Mouse (Mus musculus) kidney, postnatal 14 days (tissue): Measurements from ENCODE around the gene Zc3h12a.

ENCODE experiments used
- DNase-seq: peaks from one replicate; pipeline ENCODE4 v3.0.0; 2022; ENCODE audit warnings: mixed read lengths

Zc3h12a gene

DNA sequence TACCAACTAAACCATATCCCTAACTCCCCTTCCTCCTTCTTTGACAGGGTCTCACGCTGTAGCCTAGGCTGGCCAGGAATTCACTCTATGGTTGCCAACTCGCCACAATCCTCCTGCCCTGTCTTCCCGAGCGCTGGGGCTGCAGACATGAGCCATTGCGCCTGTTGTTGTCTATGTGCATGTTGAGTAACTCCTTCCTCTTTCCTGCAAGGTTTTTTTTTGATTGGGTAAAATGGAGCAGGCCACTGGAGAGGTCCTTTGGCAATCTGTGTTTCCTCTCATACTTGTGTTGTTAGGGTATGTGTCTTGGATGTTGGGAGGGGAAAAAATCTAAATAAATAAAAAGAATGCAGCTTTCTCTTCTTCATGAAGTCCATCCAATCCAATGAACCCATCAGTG lies 16.6 kb upstream of the Zc3h12a start:
- DNase-seq = no peak

DNA sequence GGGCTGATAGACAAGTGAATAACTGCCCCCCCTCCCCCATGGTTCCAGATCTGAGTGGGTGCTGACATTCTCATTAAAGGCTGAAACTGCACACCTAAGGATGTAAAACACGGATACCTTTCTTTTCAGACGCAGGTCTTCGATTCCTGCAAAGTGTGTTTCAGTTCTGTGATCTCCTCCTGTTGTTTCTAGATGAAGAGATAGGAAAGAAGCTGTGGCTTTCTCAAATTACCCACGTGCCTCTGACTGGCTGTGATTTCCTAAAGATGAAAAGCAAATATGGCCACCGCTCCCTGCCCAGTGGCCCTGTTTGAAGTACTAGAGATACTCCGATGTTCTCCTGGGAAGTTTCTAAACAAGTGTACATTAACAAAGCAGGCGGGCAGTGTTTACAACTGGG lies 10.7 kb upstream of the Zc3h12a start:
- no peak for DNase-seq

DNA sequence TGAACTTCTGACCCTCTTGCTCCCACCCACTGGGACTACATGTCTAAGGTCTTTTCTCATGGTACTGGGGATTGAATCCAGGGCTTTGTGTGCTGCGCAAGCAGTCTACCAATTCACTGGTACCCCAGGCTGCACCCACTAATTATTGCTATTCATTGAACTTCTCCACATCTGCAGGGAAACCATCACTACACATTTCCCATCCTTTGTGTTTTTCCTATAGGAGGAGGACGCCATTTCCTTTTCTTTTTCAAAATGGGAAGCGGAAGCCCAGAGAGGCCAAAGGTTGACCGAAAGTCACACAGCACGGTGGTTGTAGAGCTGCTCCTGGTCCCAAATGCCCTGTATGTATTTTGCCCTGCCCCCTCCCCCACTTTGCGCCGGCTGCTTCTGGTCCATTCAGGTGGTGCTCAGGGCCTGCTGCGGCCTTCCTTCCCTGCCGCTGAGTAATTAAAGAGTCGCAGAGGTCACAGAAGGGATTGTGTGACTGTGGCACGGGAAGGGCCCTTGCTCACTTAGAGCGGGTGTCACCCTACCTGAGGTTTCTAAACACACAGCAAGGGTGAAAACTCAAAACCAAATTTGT lies 8.8 kb upstream of the Zc3h12a start:
- DNase-seq = no peak

DNA sequence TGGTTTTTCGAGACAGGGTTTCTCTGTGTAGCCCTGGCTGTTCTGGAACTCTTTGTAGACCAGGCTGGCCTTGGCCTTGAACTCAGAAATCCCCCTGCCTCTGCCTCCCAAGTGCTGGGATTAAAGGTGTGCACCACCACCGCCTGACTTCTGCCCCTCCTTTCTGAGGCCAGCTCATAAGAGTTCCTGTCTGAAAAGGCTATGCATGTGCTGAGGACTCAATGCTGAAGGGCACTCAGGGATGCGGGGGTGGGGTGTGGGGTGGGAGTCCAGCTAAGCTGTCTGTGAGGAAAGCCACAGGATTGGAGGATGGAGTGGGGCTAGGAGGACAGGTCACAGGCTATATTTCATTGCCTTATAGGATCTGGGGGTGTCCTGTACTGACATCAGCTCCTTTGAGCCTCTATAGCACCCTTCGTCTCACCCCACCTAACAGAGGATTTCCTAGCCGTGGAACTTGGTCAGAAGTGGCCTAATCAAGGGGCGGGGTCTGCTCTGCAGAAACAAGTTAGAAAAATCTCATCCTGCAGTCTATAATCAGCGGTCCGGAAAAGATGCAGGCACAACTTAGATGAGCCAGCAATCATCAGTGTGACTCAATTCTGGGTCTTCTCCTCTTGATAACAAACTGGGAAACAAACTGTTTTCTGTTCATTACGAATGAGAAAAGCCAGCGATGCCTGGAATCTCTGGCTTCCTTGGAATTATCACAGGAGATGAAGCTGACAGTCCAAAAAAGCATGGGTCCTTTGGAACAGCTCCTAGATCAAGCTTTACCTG lies 7.6 kb upstream of the Zc3h12a start:
- DNase-seq = no peak

DNA sequence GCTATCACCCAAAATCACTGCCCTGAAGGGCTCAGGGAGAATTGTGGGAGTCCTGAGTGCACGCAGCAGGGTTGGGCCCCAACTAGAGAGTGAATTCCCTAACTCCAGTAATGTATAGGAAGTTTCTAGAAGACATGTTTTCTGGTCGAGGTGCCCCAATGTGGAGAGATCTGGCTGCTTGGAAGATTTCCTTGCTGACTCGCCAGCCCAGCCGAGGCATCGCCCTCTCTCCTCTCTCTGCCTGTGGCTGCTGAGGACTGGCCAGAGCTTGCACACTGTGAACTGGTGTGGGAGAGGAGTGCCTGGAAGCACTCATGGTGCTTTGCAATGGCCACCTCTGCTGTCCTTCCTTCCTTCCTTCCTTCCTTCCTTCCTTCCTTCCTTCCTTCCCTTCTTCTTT lies 7.0 kb upstream of the Zc3h12a start:
- no peak for DNase-seq

DNA sequence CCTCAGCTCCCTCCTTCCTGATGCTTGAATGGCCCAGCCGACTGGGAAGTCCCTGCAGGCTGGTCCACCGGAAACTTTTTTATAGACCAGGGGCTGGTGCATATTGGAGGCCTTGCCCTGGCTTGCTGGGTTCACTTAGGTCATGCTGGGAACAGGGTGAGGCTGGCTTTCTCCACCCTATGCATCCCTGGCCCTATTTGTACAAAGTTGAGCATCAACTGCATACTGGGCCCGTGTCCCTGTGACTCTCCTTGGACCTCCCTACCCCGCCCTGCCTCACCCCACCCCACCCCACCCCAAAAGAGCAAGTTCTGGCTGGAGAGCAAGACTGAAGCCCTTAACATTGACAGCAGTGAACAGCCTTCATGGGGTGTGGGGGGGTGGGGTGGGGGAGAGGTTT lies 6.6 kb upstream of the Zc3h12a start:
- DNase-seq = no peak

DNA sequence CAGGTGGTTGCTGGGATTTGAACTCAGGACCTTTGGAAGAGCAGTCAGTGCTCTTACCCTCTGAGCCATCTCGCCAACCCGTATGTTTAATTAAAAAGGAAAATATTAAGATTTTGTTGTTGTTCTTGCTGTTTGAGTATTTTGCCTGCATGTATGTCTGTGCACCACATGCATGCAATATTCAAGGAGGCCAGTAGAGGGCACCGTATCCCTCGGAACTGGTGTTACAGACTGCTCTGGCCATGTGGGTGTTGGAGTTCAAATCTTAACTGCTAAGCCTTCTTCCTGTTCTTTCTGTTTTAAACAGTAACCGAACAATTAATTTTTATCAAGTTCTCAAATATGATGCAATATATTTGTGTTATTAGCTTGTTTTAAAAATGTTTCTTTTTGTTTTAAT lies 4.8 kb upstream of the Zc3h12a start:
- DNase-seq = peak; percentile 61

DNA sequence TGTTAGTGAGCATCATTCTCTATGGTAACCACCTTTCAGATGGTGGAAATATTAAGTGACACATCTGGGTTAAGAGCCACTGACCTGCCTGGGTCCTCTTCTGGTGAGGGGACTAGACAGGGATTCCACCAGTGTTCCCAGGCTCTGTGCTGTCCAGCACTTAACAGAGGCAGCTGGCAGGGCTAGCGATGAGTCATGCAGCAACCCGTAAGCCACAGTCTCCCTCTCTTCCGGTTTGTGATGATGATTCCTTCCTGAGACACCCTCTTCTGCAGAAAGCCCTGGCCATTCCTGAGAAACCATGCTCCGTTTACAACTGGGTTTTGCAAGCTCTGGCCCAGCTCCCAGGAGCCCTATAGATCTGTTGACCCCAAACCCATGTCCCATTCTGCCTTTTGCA lies 3.9 kb upstream of the Zc3h12a start:
- no peak for DNase-seq

DNA sequence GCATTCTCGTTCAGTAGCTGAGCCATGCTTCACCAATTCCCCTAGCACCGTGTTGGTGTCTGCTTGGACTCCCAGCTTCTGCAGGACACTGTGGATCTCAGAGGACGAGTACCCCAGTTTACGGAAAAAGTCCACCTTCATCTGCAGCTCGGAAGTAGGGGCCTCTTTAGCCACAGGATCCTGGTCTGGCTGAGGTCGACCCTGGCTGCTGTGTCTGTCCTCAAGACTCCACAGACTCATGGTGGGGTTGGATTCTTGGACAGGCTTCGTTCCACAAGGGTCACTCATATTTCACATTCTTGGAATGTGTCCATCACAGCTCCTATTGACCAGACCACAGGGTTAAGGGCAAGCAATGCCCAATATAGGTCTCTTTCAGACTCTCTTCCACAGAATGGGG lies 879 bp downstream of the Zc3h12a start:
- DNase-seq = no peak

DNA sequence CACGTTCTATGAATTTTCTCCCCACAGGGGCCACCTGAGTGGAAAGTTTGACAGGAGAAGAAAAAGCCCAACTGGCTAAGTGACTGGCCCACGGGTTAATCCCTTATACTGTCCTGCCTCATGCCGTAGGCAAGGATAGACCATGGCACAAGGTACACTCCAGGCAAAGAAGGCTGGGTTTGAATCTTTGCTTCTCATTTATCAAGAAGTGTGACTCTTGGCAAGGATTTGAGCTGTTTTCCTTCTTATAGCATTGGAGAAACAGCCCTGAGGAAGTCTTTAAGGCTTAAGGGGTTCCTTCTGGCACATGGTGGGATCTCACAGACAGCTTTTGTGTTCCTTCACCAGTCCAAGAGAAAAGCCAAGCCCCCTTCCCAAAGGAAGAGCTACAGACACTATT lies 1.5 kb downstream of the Zc3h12a start:
- DNase-seq = no peak

DNA sequence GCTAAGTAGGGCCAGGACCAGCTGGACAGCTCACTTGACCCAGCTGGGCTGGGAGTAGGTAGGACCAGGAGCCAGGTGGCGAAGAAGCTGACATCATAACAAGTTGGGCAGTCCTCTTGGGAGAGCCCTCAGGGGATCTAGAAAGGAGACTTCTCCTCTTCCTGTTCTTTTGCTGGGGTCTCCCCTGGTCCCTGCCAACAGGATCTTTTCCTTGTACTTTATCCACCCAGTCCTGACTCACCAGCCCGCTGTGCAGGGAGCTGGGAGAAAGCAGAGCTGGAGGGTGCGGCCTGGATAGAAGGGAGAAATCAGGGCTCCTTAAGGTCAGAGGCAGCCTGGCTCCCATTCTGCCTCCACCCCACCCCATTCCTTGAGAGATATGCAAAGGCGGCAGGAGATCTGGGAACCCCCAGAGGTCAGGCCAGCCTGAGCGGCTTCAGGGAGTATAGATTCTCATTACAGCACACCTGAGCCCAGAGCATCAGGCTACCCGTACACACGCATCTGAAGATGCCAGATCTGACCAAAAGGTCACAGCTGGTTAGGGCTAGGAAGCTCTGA lies 2.2 kb downstream of the Zc3h12a start:
- no peak for DNase-seq

DNA sequence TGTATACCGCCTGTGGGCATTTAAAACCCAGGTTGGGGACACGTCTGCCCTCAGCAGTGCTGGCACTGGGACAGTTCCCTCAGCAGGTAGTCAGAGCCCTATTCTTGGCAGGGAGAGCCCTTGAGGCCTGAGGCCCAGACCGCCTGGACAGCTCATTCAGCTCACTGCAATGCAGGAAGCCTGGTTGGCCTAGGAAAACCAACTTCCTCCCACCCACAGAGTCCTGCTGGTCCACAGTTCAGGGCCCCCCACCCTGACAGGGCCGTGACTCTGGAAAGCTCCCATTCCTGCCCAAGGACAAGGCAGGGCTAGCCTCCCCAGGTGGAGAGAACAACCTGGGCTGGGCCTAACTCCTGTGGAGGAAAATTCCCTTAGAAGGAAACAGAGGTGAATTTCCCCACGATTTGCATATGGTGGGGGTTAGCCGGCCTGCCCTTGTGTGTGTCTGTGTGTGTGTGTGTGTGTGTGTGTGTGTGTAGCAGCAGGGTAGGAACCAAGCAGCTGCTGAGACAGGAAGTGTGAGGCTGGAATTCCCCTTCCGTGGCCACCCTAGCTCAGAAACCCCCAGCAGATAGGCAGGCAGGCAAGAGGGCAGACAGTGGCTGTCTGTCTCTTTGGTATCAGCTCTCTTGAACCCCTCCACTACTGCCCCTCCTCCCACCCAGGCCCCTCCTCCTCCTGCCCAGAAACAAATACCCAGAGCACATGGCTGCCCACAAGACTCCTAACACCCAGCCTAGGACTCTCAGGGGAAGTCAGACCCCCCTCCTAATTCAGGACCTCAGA lies 3.0 kb downstream of the Zc3h12a start:
- peak; percentile 52 for DNase-seq

DNA sequence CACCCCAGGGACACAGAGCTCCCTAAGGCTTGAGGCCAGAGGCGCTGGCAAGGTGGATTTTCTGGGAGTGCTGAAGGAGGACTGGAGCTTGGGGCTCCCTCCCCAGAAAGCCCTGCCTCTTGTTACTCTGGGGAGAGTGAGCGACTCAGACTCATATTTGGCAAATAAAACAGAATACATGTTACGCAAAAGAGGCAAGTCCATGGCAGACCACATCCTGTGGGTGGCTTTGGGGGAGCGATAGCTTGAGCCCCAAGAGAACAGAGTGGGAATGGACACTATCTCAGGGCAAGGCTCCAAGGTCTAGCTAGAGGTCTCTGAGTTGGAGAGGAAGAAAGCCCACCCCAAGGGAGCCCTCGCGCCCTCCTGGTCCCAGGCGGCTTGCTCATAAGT lies 4.4 kb downstream of the Zc3h12a start:
- DNase-seq = peak; percentile 53

DNA sequence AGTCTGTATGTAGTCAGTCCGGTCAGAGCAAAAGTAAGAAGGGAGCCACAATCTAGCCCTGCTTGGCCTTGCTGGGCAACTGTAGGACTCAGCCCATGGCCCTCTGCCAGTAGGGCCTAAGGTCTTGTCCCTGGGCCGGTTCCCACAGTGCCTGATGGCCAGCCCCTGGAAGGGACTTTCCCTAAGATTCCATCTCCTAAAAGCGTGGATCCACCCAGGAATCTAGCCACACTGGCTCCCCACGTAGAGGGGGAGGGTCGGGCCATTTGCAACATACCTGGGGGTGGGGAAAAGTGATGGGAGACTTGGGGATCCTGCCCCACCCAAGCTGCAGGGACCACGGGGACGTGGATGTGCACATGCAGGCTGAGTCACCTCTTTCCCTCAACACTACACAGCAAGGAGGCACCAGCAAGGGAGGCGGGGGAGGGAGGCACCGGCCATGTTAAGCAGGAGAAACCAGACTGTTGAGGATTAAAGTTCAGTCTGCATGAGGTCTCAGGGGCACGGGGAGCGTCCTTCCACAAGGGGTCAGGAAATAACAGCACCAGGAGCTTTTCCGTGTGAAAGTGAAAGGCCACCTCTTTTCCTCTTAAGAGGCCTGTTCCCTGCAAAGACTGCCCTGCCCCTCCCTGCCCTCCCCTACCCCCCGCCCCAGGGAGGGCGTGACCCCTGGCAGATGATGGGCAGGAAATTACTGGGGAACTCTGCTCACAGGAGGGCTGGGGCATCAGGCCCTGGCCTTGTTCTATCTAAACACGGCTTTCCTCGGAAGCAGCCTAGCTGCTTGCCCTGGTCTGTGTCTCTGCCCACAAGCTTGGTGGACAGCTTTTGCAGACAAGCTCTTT lies 5.0 kb downstream of the Zc3h12a start:
- peak; percentile 78 for DNase-seq

DNA sequence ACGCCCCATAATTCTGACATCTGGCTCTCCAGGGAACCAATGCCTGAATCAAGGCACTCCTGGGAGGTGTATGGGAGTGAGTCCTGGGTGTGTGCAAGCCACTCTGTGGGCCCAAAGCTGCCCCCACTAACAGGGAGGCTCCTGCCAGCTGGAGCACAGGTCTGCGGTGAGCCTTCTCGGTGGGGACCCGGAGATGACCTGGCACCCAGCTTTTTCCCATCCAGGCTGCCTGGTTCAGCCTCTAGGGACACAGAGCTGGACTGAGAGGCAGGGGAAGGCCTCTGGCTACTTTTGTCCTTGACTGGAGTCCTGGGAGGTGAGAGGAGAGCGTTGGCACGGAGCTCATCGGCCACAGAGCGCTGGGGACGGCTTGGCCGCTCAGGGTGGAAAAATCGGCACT lies 7.9 kb downstream of the Zc3h12a start:
- no peak for DNase-seq

DNA sequence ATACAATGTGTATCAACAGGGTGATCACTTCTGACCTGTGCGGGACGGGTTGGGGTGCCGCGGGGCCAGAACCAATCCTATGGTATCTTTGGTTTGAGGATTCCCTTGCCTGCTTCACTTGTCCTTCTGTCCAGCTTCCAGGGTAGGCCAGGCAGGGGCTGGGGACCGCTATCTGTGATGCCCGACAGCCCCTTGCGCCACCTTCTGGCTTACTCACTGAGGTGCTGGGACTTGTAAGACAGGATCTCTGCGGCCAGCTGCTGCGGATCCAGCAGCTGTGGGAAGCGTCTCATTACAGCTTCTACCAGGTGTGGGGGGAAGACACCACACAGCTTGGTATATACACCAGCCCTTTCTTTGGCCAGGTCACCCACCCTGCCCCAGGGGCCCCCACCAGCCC lies 8.6 kb downstream of the Zc3h12a start:
- no peak for DNase-seq

DNA sequence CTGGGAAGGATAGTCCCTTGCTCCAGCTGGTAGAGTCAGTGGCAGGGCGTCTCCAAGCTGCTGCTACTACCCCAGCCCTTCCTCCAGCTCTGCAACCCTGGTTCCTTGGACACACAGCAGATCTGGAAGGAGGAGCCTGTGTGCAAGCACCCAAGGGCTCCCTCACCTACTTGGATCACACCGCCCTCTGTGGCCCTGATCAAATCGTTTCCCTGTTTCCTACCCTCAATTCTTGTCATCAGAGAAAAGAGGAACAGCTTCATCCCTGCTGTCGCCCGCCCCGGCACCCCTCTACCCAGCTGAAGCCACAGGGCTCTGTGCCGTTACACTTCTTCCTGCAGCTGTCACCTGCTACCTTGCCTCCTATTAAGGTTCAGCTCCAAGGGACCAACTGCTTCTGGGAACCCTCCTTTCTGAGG lies 9.7 kb downstream of the Zc3h12a start:
- no peak for DNase-seq

DNA sequence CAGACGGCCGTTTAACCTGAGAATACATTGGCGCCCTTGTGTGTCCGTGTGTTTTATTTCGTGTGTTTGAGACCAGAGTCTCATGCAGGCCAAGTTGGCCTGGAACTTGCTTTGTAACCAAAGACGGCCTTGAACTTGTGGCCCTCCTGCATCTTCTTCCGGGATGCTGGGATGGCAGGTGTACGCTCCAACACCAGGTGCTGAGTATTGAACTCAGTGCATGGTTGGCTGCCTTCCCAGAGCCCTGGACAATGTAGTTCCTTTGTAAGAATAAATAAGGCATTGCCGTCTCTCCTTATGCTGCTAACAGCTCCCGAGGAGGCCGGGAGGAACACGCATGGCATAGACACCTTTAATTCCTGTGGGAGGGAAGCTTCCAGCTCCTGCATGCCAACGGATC lies 10.7 kb downstream of the Zc3h12a start:
- no peak for DNase-seq

DNA sequence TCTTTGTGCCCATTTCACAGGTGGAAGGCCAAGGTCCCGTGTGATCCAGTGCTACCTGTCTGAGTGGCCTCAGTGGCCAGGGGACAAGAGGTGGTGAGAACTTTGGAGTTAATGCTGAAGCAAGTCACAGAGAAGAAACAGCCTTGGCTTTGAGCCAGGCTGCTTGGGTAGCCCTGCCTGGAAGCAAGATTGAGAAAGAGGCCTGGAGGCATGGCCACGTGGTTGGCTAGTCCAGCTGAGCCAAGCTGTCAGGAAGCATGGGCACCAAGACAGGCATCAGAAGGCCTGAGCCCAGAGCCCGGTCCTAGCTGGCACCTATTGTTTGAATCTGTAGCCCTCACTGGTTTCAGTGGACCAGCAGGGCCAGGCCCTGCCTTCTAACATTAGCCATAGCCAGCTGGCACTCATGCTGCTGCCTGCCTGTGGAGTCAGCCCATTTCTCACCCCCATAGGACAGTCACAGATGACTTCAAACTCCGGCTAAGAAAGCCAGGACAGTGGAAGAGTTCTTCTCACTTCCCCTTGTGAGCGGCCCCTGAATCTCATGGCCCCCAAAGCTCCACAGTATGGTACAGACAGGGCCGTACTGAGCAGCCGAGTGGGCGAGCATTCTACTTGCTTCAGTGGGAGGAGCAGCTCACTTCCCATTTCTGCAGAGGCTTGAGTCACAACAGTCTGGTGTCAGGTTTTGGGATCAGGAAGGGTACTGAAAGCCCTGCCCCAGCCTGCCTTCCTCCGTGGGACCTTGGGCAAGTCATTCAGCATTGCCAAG lies 11.4 kb downstream of the Zc3h12a start:
- peak; percentile 83 for DNase-seq

DNA sequence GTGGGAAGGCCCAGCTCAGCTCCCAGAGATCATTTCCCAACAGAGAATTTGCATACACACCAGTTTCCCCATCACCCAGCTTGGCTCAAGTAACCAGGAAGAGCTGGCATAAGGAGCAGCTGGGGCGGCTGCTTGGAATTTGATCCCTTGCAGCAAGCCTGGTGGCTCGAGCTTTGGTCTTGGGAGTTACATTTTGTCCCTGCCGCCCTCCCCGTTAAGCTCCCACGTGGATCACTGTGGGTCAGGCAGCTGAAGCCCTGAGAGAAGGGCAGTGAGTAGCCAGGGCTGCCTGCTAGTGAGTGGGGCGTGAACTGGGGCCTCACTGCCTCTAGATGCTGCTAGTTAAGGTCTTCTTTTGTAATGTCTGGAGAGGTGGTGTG lies 11.9 kb downstream of the Zc3h12a start:
- peak; percentile 80 for DNase-seq

DNA sequence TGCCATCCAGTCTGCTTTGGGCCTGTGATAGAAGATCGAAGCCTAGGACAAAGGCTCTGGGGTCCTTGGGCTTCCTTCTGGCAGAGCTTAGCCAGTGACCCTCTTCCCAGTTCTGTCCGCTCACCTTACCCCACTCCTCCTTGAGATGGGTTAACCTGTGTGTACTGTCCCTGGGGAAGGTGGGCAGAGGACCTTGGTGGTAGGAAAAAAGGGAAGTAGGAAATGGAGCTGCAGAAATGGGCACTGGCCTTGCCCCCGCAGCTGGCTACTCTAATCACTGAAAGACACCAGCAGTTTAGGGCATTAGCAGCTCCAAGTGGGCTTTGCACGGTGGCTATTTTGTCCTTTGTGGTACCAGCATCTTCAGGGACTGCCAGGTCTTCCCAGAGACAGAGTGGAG lies 12.6 kb downstream of the Zc3h12a start:
- DNase-seq = no peak

DNA sequence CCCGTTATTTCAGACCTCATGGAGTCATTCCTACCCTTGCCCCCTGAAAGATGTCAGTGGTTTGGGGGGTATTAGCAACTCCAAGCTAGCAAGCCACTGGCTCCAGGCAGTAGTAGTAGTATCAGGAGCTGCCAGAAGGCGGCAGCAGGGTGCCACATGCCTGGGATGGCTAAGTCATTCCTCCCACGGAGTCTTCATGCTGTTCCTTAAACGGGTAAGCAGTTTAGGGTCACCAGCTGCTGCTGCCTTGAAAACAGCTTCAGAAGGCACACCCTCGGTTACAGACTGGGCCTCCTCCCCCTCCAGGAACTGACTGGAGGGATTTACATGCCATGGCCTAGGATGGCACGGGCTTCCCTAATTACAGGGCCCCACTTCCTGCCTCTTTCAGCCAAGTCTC lies 13.0 kb downstream of the Zc3h12a start:
- DNase-seq = peak; percentile 88
